Mouse (Mus musculus) embryonic facial prominence, embryonic 12.5 days (tissue): ENCODE measurements around the gene Ccdc92b. TPM values are rescaled to one million over a fixed set of nuclear protein-coding genes. Genes with fewer than 3 reads are reported as not detected.

Experiments
- ATAC-seq: fragments of 200-750 bp; cut with Nextera tagmentation; 2 replicates; pipeline ENCODE4 v1.8.0; 2017; ENCODE audit not compliant: insufficient number of reproducible peaks, insufficient read depth, low FRiP score, low TSS enrichment
- H3K27ac ChIP-seq: fragments of 300-500 bp; sonication (generic); 2 replicates; pipeline ENCODE4 v1.5.1; 2016; ENCODE audit warnings: mild to moderate bottlenecking
- H3K27me3 ChIP-seq: fragments of 300-500 bp; sonication (generic); 2 replicates; pipeline ENCODE4 v1.6.1; 2016; ENCODE audit warnings: mild to moderate bottlenecking, moderate library complexity
- H3K36me3 ChIP-seq: fragments of 300-500 bp; sonication (generic); 2 replicates; pipeline ENCODE4 v1.6.1; 2016; ENCODE audit warnings: mild to moderate bottlenecking
- H3K4me1 ChIP-seq: fragments of 300-500 bp; sonication (generic); 2 replicates; pipeline ENCODE4 v1.6.1; 2016
- H3K4me2 ChIP-seq: fragments of 300-500 bp; sonication (generic); replicated peaks from 2 replicates; pipeline ENCODE4 v1.6.1; 2016; ENCODE audit warnings: mild to moderate bottlenecking, moderate library complexity
- H3K4me3 ChIP-seq: fragments of 300-500 bp; sonication (generic); 2 replicates; pipeline ENCODE4 v1.5.1; 2016; ENCODE audit warnings: mild to moderate bottlenecking
- H3K9ac ChIP-seq: fragments of 300-500 bp; sonication (generic); 2 replicates; pipeline ENCODE4 v1.6.1; 2016; ENCODE audit warnings: mild to moderate bottlenecking, moderate library complexity
- H3K9me3 ChIP-seq: fragments of 300-500 bp; sonication (generic); 2 replicates; pipeline ENCODE4 v1.6.1; 2016; ENCODE audit warnings: mild to moderate bottlenecking, moderate library complexity
- WGBS: fragments of 180-500 bp; shearing (Covaris S2); methylation state at CpG from one replicate; pipeline ENCODE4 v1.1.7; 2016; 5-methylcytosine and 5-hydroxymethylcytosine counted together
- polyA plus RNA-seq: library from polyadenylated mRNA; unstranded; fragments of >200 nt; fragmentation: Nextera tagmentation; extraction: Ambion mirVana; gene quantifications from 2 replicates; pipeline ENCODE4 v1.2.1, GENCODE M21; 2016

Gene Ccdc92b
- polyA plus RNA-seq, 1 experiment from 2014 or later, result 1.4 TPM

DNA sequence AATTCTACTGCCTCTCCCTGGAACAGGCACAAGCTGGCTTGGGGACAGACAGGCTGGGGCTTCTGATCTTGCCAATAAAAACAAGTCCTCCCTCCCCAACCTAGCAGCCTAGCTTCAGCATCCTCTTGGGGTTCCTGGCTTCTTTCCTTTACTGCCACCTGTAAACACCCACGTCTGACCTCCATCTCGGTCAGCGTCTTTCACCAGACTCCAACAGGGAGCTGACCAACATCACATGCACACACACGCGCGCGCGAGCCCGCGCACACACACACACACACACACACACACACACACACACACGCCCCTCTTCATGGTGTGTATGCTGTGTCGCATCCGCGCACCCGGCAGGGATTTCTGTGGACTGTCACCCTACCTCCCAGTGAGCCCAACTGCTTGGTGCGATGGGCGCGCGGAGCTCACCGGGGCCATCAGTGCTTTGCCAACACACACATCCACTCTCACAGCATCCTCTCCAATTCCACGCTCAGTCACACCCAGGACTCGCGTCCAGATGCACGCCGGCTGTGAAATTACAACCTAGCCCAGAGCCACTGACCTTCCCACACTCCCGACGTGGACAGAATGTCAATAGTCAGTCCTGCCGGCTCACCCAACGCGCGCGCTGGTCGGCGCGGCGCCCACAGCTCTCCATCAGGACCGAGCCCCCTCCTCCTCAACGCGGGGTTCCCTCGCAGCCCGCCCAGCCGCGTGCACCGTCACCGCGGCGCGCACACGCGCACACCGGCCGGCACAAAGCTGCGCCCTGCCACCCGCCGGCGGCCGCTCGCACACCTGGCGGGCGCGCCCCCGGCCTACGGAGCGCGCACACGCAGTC, 29.8 kb upstream of the Ccdc92b start:
- H3K36me3 ChIP-seq, result no peaks in the 10 kb centered on the region
- H3K27ac ChIP-seq, result no peak overlapping the region
- peak overlapping the region; percentile 29; the same call in 1 of the 2 replicates for H3K9ac ChIP-seq
- 4% methylated on average over 66 of the region's 66 CpGs for WGBS
- H3K27me3 ChIP-seq, result peaks cover 55% of the 10 kb centered on the region
- peak overlapping the region; percentile 40 for H3K4me3 ChIP-seq
- ATAC-seq, result no peak
- H3K4me2 ChIP-seq, result peak overlapping the region; percentile 71
- H3K9me3 ChIP-seq, result no peaks in the 10 kb centered on the region
- H3K4me1 ChIP-seq, result peaks cover 8% of the 10 kb centered on the region; the same call in 1 of the 2 replicates

- H3K4me1 ChIP-seq, result peaks cover 8% of the 10 kb centered on the region; the same call in 1 of the 2 replicates
- peaks cover 55% of the 10 kb centered on the region for H3K27me3 ChIP-seq
- H3K9me3 ChIP-seq, result no peaks in the 10 kb centered on the region
- H3K36me3 ChIP-seq, result no peaks in the 10 kb centered on the region
- peak overlapping the region; percentile 40 for H3K4me3 ChIP-seq
- peak overlapping the region; percentile 29; the same call in 1 of the 2 replicates for H3K9ac ChIP-seq
- ATAC-seq, result no peak
- no peak overlapping the region for H3K27ac ChIP-seq
- peak overlapping the region; percentile 71 for H3K4me2 ChIP-seq
- under 1% methylated on average over 25 of the region's 25 CpGs for WGBS
These were observed 29.2 kb upstream of the Ccdc92b start for GRCm38 (mm10) chr11:74590239-74590596.

GRCm38 (mm10) chr11:74590691-74591090, 28.7 kb upstream of the Ccdc92b start:
- 0 out of 2 replicates have a peak overlapping the region, but pooled peaks have one; percentile 40 for H3K4me3 ChIP-seq
- WGBS, result 38% methylated on average over 13 of the region's 13 CpGs
- peaks cover 8% of the 10 kb centered on the region; the same call in 1 of the 2 replicates for H3K4me1 ChIP-seq
- no peaks in the 10 kb centered on the region for H3K36me3 ChIP-seq
- H3K9ac ChIP-seq, result no peak overlapping the region
- H3K9me3 ChIP-seq, result no peaks in the 10 kb centered on the region
- peaks cover 55% of the 10 kb centered on the region for H3K27me3 ChIP-seq
- no peak for ATAC-seq
- H3K4me2 ChIP-seq, result peak overlapping the region; percentile 71
- no peak overlapping the region for H3K27ac ChIP-seq

DNA sequence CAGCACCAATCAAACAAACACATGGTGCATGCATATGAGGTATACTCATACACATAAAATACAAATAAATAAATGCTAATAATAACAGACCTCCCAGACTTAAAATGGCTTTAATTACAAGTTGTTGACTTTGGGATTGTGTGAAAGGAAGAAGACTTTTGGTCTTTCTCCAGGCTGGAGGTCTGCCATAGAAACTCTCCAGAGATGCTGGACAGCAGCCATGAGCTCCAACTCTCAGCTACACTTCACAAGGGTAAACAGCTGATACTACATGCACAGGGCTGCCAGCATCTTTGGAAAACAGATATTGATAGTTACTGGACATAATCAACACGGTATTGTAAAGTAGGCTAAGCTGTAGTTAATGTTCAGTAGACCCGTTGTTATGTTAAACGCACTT, 27.2 kb upstream of the Ccdc92b start:
- Histone ChIP-seq H3K4me1 (peaks cover 8% of the 10 kb centered on the region; the same call in 1 of the 2 replicates), H3K27me3 (peaks cover 55% of the 10 kb centered on the region), H3K4me3 (no peak overlapping the region), H3K4me2 (no peak overlapping the region), H3K9ac (no peak overlapping the region), H3K27ac (no peak overlapping the region), H3K9me3 (no peaks in the 10 kb centered on the region), H3K36me3 (no peaks in the 10 kb centered on the region)
- 91% methylated on average over 3 of the region's 3 CpGs for WGBS
- ATAC-seq, result no peak

DNA sequence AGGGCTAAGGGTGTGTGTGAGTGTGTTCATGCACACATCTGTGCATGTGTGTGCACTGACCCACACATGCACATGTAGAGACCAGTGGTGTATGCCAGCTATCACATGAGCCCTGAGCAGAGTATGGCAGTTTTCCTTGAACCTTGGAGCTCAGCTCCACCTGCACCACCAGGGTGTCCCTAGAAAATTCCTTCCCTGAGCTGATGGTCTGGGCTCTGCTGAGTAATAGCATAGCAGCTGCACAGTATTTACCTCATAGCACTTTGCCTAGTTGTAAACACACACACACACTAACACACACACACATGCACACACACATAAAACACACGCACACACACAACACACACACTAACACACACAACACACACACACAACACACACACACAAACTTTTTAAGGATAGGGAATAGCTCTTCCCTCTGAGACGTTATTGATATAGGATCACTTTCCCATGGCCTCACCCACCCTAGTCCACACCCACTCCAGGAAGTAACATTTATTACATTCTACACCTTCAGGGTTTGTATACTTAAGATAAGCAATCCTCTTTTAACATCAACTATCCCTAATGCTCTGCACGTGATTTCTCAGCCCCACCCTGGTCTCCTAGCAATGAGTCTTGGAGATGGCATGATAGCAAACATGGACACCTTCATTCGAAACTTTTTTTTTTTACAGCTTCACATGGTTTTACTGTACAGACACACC, 22.0 kb upstream of the Ccdc92b start:
- Histone ChIP-seq H3K4me2 (no peak overlapping the region), H3K27ac (no peak overlapping the region), H3K36me3 (no peaks in the 10 kb centered on the region), H3K9me3 (0 out of 2 replicates have a peak, but pooled peaks cover 5% of the 10 kb centered on the region), H3K27me3 (peaks cover 5% of the 10 kb centered on the region), H3K4me1 (no peaks in the 10 kb centered on the region), H3K4me3 (no peak overlapping the region), H3K9ac (no peak overlapping the region)
- no peak for ATAC-seq
- 78% methylated on average over 4 of the region's 4 CpGs for WGBS

DNA sequence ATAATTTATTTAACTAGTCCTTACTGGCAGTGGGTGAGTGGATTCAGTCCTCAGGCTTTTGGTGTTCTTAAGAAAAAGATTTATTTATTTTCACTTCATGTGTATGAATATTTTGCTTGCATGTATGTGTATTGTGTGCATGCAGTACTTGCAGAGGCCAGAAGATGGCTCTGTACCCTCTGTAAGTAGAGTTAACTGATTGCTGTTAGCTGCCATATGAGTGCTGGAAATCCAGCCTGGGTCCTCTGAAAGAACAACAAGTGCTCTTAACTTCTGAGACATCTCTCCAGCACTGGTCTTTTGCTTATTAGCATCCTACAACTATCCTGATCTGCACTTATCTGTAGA, 21.4 kb upstream of the Ccdc92b start:
- Histone ChIP-seq H3K27ac (no peak overlapping the region), H3K4me2 (no peak overlapping the region), H3K4me3 (no peak overlapping the region), H3K4me1 (no peaks in the 10 kb centered on the region), H3K27me3 (0 out of 2 replicates have a peak, but pooled peaks cover under 1% of the 10 kb centered on the region), H3K9me3 (0 out of 2 replicates have a peak, but pooled peaks cover 5% of the 10 kb centered on the region), H3K36me3 (no peaks in the 10 kb centered on the region), H3K9ac (no peak overlapping the region)
- no peak for ATAC-seq

DNA sequence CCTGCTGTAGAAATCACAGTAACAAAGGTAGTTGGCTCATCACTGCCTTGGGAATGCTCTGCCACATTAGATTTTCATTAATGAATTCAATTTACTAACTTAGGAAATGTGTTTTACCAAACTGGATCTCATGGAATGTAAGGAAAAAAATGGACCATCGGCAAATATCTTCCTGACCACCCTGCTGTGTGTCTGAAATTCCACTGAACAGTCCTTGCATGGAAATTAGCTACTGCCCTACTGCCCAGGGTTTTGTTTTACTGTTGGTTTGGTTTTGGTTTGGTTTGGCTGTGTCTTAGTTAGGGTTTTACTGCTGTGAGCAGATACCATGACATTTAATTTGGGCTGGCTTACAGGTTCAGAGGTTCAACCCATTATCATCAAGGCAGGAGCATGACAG, 17.1 kb upstream of the Ccdc92b start:
- Histone ChIP-seq H3K27me3 (no peaks in the 10 kb centered on the region), H3K4me2 (no peak overlapping the region), H3K27ac (no peak overlapping the region), H3K9me3 (0 out of 2 replicates have a peak, but pooled peaks cover 5% of the 10 kb centered on the region), H3K4me1 (no peaks in the 10 kb centered on the region), H3K36me3 (no peaks in the 10 kb centered on the region), H3K9ac (no peak overlapping the region), H3K4me3 (no peak overlapping the region)
- WGBS, result 84% methylated on average over 1 of the region's 1 CpGs
- ATAC-seq, result no peak

DNA sequence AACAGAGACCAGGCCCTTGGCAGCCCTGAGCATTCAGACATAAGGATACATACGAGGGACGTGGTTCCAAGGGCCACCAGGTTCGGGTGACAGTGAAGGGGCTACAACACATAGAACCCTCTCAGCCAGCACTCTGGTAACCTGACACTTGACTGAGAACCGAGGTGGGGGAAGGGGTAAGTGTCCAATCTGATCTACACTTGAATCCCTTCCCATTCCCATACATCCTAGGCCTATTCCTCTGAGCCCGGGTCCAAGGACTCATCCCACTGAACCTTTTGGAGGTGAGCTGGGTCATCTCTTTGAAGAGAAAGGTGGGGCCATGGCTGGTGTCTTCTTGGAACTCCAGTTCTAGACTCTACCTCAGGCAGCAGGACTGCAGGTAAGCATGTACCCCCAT, 9.3 kb upstream of the Ccdc92b start:
- Histone ChIP-seq H3K4me3 (peak overlapping the region; percentile 31; the same call in 1 of the 2 replicates), H3K36me3 (no peaks in the 10 kb centered on the region), H3K9me3 (no peaks in the 10 kb centered on the region), H3K27me3 (peaks cover 48% of the 10 kb centered on the region), H3K27ac (no peak overlapping the region), H3K4me2 (peak overlapping the region; percentile 63; the same call in 1 of the 2 replicates), H3K9ac (no peak overlapping the region), H3K4me1 (peaks cover 4% of the 10 kb centered on the region; the same call in 1 of the 2 replicates)
- 13% methylated on average over 5 of the region's 5 CpGs for WGBS
- no peak for ATAC-seq

DNA sequence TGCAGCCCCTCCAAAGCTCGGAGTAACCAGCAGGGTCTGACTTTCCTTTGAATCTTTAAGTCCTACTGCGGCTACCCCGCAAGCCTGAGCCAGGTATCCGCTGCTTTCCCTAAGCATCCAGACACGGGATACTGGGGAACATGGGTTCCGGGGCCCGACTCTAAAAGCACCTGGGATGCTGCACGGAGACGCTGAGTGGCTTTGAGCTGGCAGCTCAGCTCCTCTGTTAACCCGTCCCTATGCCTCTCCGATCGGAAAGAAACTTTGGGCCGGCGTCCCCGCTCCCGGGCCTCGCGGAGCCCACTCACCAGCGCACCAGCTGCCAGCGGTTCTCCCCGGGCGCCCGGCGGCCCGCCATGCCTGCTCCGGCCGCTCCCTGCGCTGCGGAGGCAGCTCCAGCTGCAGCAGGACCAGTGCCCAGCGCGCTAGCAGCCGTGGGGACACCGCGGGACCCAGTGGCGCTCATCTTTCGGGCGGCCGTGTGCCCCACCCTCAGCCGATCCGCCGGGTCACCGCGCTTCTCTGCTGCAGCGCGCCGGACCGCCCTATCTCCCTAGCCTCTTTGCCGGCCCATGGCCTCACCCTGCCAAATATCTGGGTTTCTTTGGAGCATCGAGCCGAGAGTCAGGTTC, 8.7 kb upstream of the Ccdc92b start, which contains the start of gene Rap1gap2:
Rap1gap2 (minus strand) TSS at position 371 of the 632 bp plus-strand sequence.
- Histone ChIP-seq H3K4me1 (peaks cover 4% of the 10 kb centered on the region; the same call in 1 of the 2 replicates), H3K4me2 (peak within 1 kb of the TSS; percentile 63), H3K27me3 (peaks cover 48% of the 10 kb centered on the region), H3K27ac (no peak within 1 kb of the TSS), H3K9me3 (no peaks in the 10 kb centered on the region), H3K36me3 (no peaks in the 10 kb centered on the region), H3K9ac (0 out of 2 replicates have a peak within 1 kb of the TSS, but pooled peaks have one; percentile 17), H3K4me3 (peak within 1 kb of the TSS; percentile 31)
- whole genome bisulfite sequencing, result 2% methylated on average over 49 of the region's 50 CpGs
- ATAC-seq, result no peak

DNA sequence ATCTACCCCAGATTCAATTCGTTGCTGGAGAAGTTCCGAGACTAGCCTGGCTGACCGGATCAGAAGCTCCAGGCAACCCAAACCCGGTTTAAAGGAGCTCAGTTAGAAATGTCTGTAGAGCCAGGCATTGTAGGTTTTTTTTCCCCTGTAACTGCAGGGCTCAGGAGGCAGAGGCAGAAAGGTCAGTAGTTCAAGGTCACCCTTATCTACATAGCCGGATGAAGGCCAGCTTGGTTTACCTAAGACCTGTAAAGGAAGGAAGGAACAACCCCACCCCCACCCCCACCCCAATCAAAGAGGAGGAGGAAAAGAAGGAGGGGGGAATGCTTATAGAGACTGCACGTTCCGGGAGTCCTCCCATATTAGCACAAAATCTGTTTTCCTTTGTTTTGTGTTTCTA, 8.0 kb upstream of the Ccdc92b start:
- Histone ChIP-seq H3K27ac (no peak overlapping the region), H3K4me1 (peaks cover 4% of the 10 kb centered on the region; the same call in 1 of the 2 replicates), H3K4me2 (no peak overlapping the region), H3K4me3 (no peak overlapping the region), H3K27me3 (peaks cover 53% of the 10 kb centered on the region), H3K9me3 (no peaks in the 10 kb centered on the region), H3K9ac (no peak overlapping the region), H3K36me3 (no peaks in the 10 kb centered on the region)
- 21% methylated on average over 7 of the region's 7 CpGs for WGBS
- no peak for ATAC-seq

GRCm38 (mm10) chr11:74613428-74613827, 6.0 kb upstream of the Ccdc92b start:
- 65% methylated on average over 4 of the region's 4 CpGs for WGBS
- Histone ChIP-seq H3K4me1 (peaks cover 4% of the 10 kb centered on the region; the same call in 1 of the 2 replicates), H3K4me2 (no peak overlapping the region), H3K4me3 (no peak overlapping the region), H3K9ac (no peak overlapping the region), H3K27ac (no peak overlapping the region), H3K9me3 (no peaks in the 10 kb centered on the region), H3K27me3 (peaks cover 61% of the 10 kb centered on the region), H3K36me3 (no peaks in the 10 kb centered on the region)
- no peak for ATAC-seq
